Mouse (Mus musculus): Measurements from ENCODE around the gene Galntl6. TPM values are rescaled to one million over a fixed set of nuclear protein-coding genes. Genes with fewer than 3 reads are reported as not detected.

Galntl6 gene
- polyA plus RNA-seq, 1 experiment from 2014 or later = 4.0 TPM

GRCm38 (mm10) chr8:57888831-57889230 is 1023.6 kb downstream of the Galntl6 start:
- Histone ChIP-seq H3K9me3 (replicated peaks; ENCODE audit: control insufficient read depth, low read length) (no peaks in the 10 kb centered on the region), H3K4me3 (ENCODE audit: low read depth, low read length) (no peak overlapping the region), H3K27me3 (replicated peaks; ENCODE audit: control insufficient read depth, insufficient read depth, low read length) (no peaks in the 10 kb centered on the region), H3K4me1 (ENCODE audit: control insufficient read depth, insufficient read depth, low read length) (0 out of 2 replicates have a peak, but pooled peaks cover 5% of the 10 kb centered on the region), H3K36me3 (ENCODE audit: control insufficient read depth, insufficient read depth, low read length) (no peaks in the 10 kb centered on the region), H3K9ac (ENCODE audit: low read length) (no peak overlapping the region), H3K4me2 (ENCODE audit: low read length) (no peak overlapping the region), H3K27ac (ENCODE audit: low read depth, low read length) (no peak overlapping the region)
- DNase-seq (ENCODE audit: low spot score) (no peak), ATAC-seq (no peak)

- H3K9me3 ChIP-seq (replicated peaks; ENCODE audit: control insufficient read depth, low read length) = no peaks in the 10 kb centered on the region
- no peaks in the 10 kb centered on the region for H3K4me1 ChIP-seq (ENCODE audit: control insufficient read depth, insufficient read depth, low read length)
- no peak overlapping the region for H3K27ac ChIP-seq (ENCODE audit: low read depth, low read length)
- no peaks in the 10 kb centered on the region for H3K27me3 ChIP-seq (replicated peaks; ENCODE audit: control insufficient read depth, insufficient read depth, low read length)
- no peaks in the 10 kb centered on the region for H3K36me3 ChIP-seq (ENCODE audit: control insufficient read depth, insufficient read depth, low read length)
- WGBS = 50% methylated on average over 11 of the region's 11 CpGs
- ATAC-seq (0 out of 2 replicates have a peak, but pooled peaks have one; percentile 18), DNase-seq (ENCODE audit: low spot score) (peak; percentile 29)
- no peak overlapping the region for H3K4me2 ChIP-seq (ENCODE audit: low read length)
- no peak overlapping the region for H3K9ac ChIP-seq (ENCODE audit: low read length)
- H3K4me3 ChIP-seq (ENCODE audit: low read depth, low read length) = no peak overlapping the region
Observed at GRCm38 (mm10) chr8:57879452-57879851, 1033.0 kb downstream of the Galntl6 start.

GRCm38 (mm10) chr8:57849074-57849473 is 1063.4 kb downstream of the Galntl6 start:
- Histone ChIP-seq H3K9me3 (replicated peaks; ENCODE audit: control insufficient read depth, low read length) (no peaks in the 10 kb centered on the region), H3K27me3 (replicated peaks; ENCODE audit: control insufficient read depth, insufficient read depth, low read length) (no peaks in the 10 kb centered on the region), H3K9ac (ENCODE audit: low read length) (no peak overlapping the region), H3K27ac (ENCODE audit: low read depth, low read length) (no peak overlapping the region), H3K4me3 (ENCODE audit: low read depth, low read length) (no peak overlapping the region), H3K4me2 (ENCODE audit: low read length) (no peak overlapping the region), H3K36me3 (ENCODE audit: control insufficient read depth, insufficient read depth, low read length) (no peaks in the 10 kb centered on the region), H3K4me1 (ENCODE audit: control insufficient read depth, insufficient read depth, low read length) (no peaks in the 10 kb centered on the region)
- no peak for ATAC-seq
- DNase-seq (ENCODE audit: low spot score) = no peak

- no peak overlapping the region for H3K9ac ChIP-seq (ENCODE audit: low read length)
- H3K4me3 ChIP-seq (ENCODE audit: low read depth, low read length) = no peak overlapping the region
- no peaks in the 10 kb centered on the region for H3K27me3 ChIP-seq (replicated peaks; ENCODE audit: control insufficient read depth, insufficient read depth, low read length)
- DNase-seq (ENCODE audit: low spot score) = peak; percentile 31
- ATAC-seq = peak; percentile 35; the same call in 1 of the 2 replicates
- WGBS = 60% methylated on average over 5 of the region's 5 CpGs
- H3K4me1 ChIP-seq (ENCODE audit: control insufficient read depth, insufficient read depth, low read length) = peaks cover 3% of the 10 kb centered on the region; the same call in 1 of the 2 replicates
- H3K4me2 ChIP-seq (ENCODE audit: low read length) = no peak overlapping the region
- no peaks in the 10 kb centered on the region for H3K36me3 ChIP-seq (ENCODE audit: control insufficient read depth, insufficient read depth, low read length)
- peak overlapping the region; percentile 1; the same call in 1 of the 2 replicates for H3K27ac ChIP-seq (ENCODE audit: low read depth, low read length)
- no peaks in the 10 kb centered on the region for H3K9me3 ChIP-seq (replicated peaks; ENCODE audit: control insufficient read depth, low read length)
Observed at GRCm38 (mm10) chr8:57843461-57843860, 1069.0 kb downstream of the Galntl6 start.

- peak overlapping the region; percentile 1; the same call in 1 of the 2 replicates for H3K27ac ChIP-seq (ENCODE audit: low read depth, low read length)
- peak; percentile 90 for ATAC-seq
- 57% methylated on average over 13 of the region's 13 CpGs for WGBS
- no peak overlapping the region for H3K4me2 ChIP-seq (ENCODE audit: low read length)
- H3K27me3 ChIP-seq (replicated peaks; ENCODE audit: control insufficient read depth, insufficient read depth, low read length) = no peaks in the 10 kb centered on the region
- no peak overlapping the region for H3K4me3 ChIP-seq (ENCODE audit: low read depth, low read length)
- H3K9me3 ChIP-seq (replicated peaks; ENCODE audit: control insufficient read depth, low read length) = no peaks in the 10 kb centered on the region
- no peaks in the 10 kb centered on the region for H3K36me3 ChIP-seq (ENCODE audit: control insufficient read depth, insufficient read depth, low read length)
- H3K9ac ChIP-seq (ENCODE audit: low read length) = no peak overlapping the region
- peak; percentile 86 for DNase-seq (ENCODE audit: low spot score)
- H3K4me1 ChIP-seq (ENCODE audit: control insufficient read depth, insufficient read depth, low read length) = peaks cover 3% of the 10 kb centered on the region; the same call in 1 of the 2 replicates
Observed at GRCm38 (mm10) chr8:57842462-57843391, 1069.7 kb downstream of the Galntl6 start.

- ATAC-seq = peak; percentile 53; the same call in 1 of the 2 replicates
- Histone ChIP-seq H3K4me3 (ENCODE audit: low read depth, low read length) (no peak overlapping the region), H3K4me1 (ENCODE audit: control insufficient read depth, insufficient read depth, low read length) (peaks cover 14% of the 10 kb centered on the region; the same call in 1 of the 2 replicates), H3K27ac (ENCODE audit: low read depth, low read length) (no peak overlapping the region), H3K36me3 (ENCODE audit: control insufficient read depth, insufficient read depth, low read length) (no peaks in the 10 kb centered on the region), H3K27me3 (replicated peaks; ENCODE audit: control insufficient read depth, insufficient read depth, low read length) (no peaks in the 10 kb centered on the region), H3K4me2 (ENCODE audit: low read length) (no peak overlapping the region), H3K9me3 (replicated peaks; ENCODE audit: control insufficient read depth, low read length) (no peaks in the 10 kb centered on the region), H3K9ac (ENCODE audit: low read length) (no peak overlapping the region)
- 67% methylated on average over 4 of the region's 4 CpGs for WGBS
- peak; percentile 84 for DNase-seq (ENCODE audit: low spot score)
Observed at GRCm38 (mm10) chr8:57841446-57841845, 1071.0 kb downstream of the Galntl6 start.

- Histone ChIP-seq H3K4me1 (ENCODE audit: control insufficient read depth, insufficient read depth, low read length) (peaks cover 17% of the 10 kb centered on the region; the same call in 1 of the 2 replicates), H3K36me3 (ENCODE audit: control insufficient read depth, insufficient read depth, low read length) (no peaks in the 10 kb centered on the region), H3K9me3 (replicated peaks; ENCODE audit: control insufficient read depth, low read length) (no peaks in the 10 kb centered on the region), H3K27me3 (replicated peaks; ENCODE audit: control insufficient read depth, insufficient read depth, low read length) (no peaks in the 10 kb centered on the region), H3K27ac (ENCODE audit: low read depth, low read length) (no peak overlapping the region), H3K4me3 (ENCODE audit: low read depth, low read length) (no peak overlapping the region), H3K9ac (ENCODE audit: low read length) (no peak overlapping the region), H3K4me2 (ENCODE audit: low read length) (peak overlapping the region; percentile 42)
- peak; percentile 43; the same call in 1 of the 2 replicates for ATAC-seq
- WGBS = 29% methylated on average over 8 of the region's 8 CpGs
- DNase-seq (ENCODE audit: low spot score) = peak; percentile 41
Observed at GRCm38 (mm10) chr8:57837384-57837783, 1075.1 kb downstream of the Galntl6 start.

GRCm38 (mm10) chr8:57836981-57837380 is 1075.5 kb downstream of the Galntl6 start:
- H3K4me3 ChIP-seq (ENCODE audit: low read depth, low read length) = no peak overlapping the region
- WGBS = 40% methylated on average over 11 of the region's 11 CpGs
- no peaks in the 10 kb centered on the region for H3K27me3 ChIP-seq (replicated peaks; ENCODE audit: control insufficient read depth, insufficient read depth, low read length)
- H3K9ac ChIP-seq (ENCODE audit: low read length) = no peak overlapping the region
- no peak overlapping the region for H3K27ac ChIP-seq (ENCODE audit: low read depth, low read length)
- no peaks in the 10 kb centered on the region for H3K36me3 ChIP-seq (ENCODE audit: control insufficient read depth, insufficient read depth, low read length)
- no peaks in the 10 kb centered on the region for H3K9me3 ChIP-seq (replicated peaks; ENCODE audit: control insufficient read depth, low read length)
- peaks cover 17% of the 10 kb centered on the region; the same call in 1 of the 2 replicates for H3K4me1 ChIP-seq (ENCODE audit: control insufficient read depth, insufficient read depth, low read length)
- peak; percentile 56 for ATAC-seq
- peak overlapping the region; percentile 42 for H3K4me2 ChIP-seq (ENCODE audit: low read length)
- DNase-seq (ENCODE audit: low spot score) = no peak

All from forebrain, embryonic 14.5 days (tissue).